Mouse (Mus musculus): ENCODE measurements around the gene Vapa. TPM values are rescaled to one million over a fixed set of nuclear protein-coding genes. Genes with fewer than 3 reads are reported as not detected.

Vapa gene
- total and polyA plus RNA-seq, 3 experiments: 56.7 to 507 (median 85.3) TPM

GRCm38 (mm10) chr17:65642578-65642991, 29.2 kb upstream of the Vapa start:
- no peak for DNase-seq (ENCODE audit: low read depth, low spot score)
- Histone ChIP-seq H3K79me2 (ENCODE audit: control insufficient read depth, insufficient read depth, low read length, poor library complexity) (no peaks in the 10 kb centered on the region), H3K27ac (ENCODE audit: control insufficient read depth, low read depth, low read length) (no peak overlapping the region), H3K9ac (ENCODE audit: control insufficient read depth, low read depth, low read length, poor library complexity, severe bottlenecking) (no peak overlapping the region), H3K9me3 (replicated peaks; ENCODE audit: insufficient read depth, low read length) (no peaks in the 10 kb centered on the region), H3K4me1 (ENCODE audit: control insufficient read depth in 1 of 2, insufficient read depth in 2 of 2, low read length in 2 of 2) (no peaks in the 10 kb centered on the region), H3K36me3 (ENCODE audit: control insufficient read depth in 1 of 2, insufficient read depth in 2 of 2, low read length in 2 of 2) (no peaks in the 10 kb centered on the region), H3K27me3 (ENCODE audit: control insufficient read depth in 1 of 2, insufficient read depth in 2 of 2, low read length in 2 of 2) (peaks cover 0 to 2% of the 10 kb centered on the region in 2 experiments; a peak in 1 of 4 replicates), H3K4me3 (ENCODE audit: control insufficient read depth in 1 of 2, insufficient read depth in 1 of 2, low read depth in 2 of 2, low read length in 2 of 2) (no peak overlapping the region)
- TF ChIP-seq CHD2 (IDR thresholded peaks at IDR 0.05; ENCODE audit: low read length) (no peak), USF1 (IDR thresholded peaks at IDR 0.05; ENCODE audit: low read depth, low read length) (no peak), GATA1 (IDR thresholded peaks at IDR 0.05; ENCODE audit: low read depth, low read length) (no peak), EP300 (IDR thresholded peaks at IDR 0.05; ENCODE audit: low read depth in 1 of 2, low read length in 2 of 2) (no peak), TCF12 (IDR thresholded peaks at IDR 0.05; ENCODE audit: low read depth, low read length) (no peak), CHD1 (IDR thresholded peaks at IDR 0.05; ENCODE audit: low read depth, low read length) (no peak), NELFE (IDR thresholded peaks at IDR 0.05; ENCODE audit: low read depth, low read length) (no peak), MXI1 (IDR thresholded peaks at IDR 0.05; ENCODE audit: low read depth, low read length) (no peak), MAFK (IDR thresholded peaks at IDR 0.05; ENCODE audit: borderline replicate concordance, low read depth, low read length) (no peak), NRF1 (IDR thresholded peaks at IDR 0.05; ENCODE audit: insufficient read depth, low read depth, low read length, poor library complexity, severe bottlenecking) (no peak), MYC (IDR thresholded peaks at IDR 0.05; ENCODE audit: low read depth, low read length) (no peak), BHLHE40 (IDR thresholded peaks at IDR 0.05; ENCODE audit: borderline replicate concordance, low read depth, low read length) (no peak)

GRCm38 (mm10) chr17:65641734-65642218, 28.4 kb upstream of the Vapa start, which contains the start of gene Txndc2:
TSS of gene Txndc2 (minus strand) at chr17:65642168.
- Histone ChIP-seq H3K27ac (ENCODE audit: control insufficient read depth, low read depth, low read length) (no peak within 1 kb of the TSS), H3K36me3 (ENCODE audit: control insufficient read depth in 1 of 2, insufficient read depth in 2 of 2, low read length in 2 of 2) (no peaks in the 10 kb centered on the region), H3K4me1 (ENCODE audit: control insufficient read depth in 1 of 2, insufficient read depth in 2 of 2, low read length in 2 of 2) (no peaks in the 10 kb centered on the region), H3K9ac (ENCODE audit: control insufficient read depth, low read depth, low read length, poor library complexity, severe bottlenecking) (no peak within 1 kb of the TSS), H3K4me3 (ENCODE audit: control insufficient read depth in 1 of 2, insufficient read depth in 1 of 2, low read depth in 2 of 2, low read length in 2 of 2) (no peak within 1 kb of the TSS), H3K79me2 (ENCODE audit: control insufficient read depth, insufficient read depth, low read length, poor library complexity) (no peaks in the 10 kb centered on the region), H3K9me3 (replicated peaks; ENCODE audit: insufficient read depth, low read length) (no peaks in the 10 kb centered on the region), H3K27me3 (ENCODE audit: control insufficient read depth in 1 of 2, insufficient read depth in 2 of 2, low read length in 2 of 2) (peaks cover 0 to 2% of the 10 kb centered on the region in 2 experiments; a peak in 1 of 4 replicates)
- peak; percentile 25 for DNase-seq (ENCODE audit: low read depth, low spot score)
- TF ChIP-seq USF1 (IDR thresholded peaks at IDR 0.05; ENCODE audit: low read depth, low read length): no peak
- no peak for TF ChIP-seq TAL1 (IDR thresholded peaks at IDR 0.05; ENCODE audit: low read length)
- no peak for TF ChIP-seq TBP (IDR thresholded peaks at IDR 0.05; ENCODE audit: low read depth, low read length)
- TF ChIP-seq CHD2 (IDR thresholded peaks at IDR 0.05; ENCODE audit: low read length): no peak
- no peak for TF ChIP-seq KAT2A (conservative IDR thresholded peaks at IDR 0.05; ENCODE audit: low read depth, low read length)
- no peak for TF ChIP-seq MYC (IDR thresholded peaks at IDR 0.05; ENCODE audit: low read depth, low read length)
- TF ChIP-seq NELFE (IDR thresholded peaks at IDR 0.05; ENCODE audit: low read depth, low read length): no peak
- no peak for TF ChIP-seq BHLHE40 (IDR thresholded peaks at IDR 0.05; ENCODE audit: borderline replicate concordance, low read depth, low read length)
- TF ChIP-seq USF2 (IDR thresholded peaks at IDR 0.05; ENCODE audit: borderline replicate concordance in 1 of 2, insufficient read depth in 1 of 2, low read depth in 1 of 2, low read length in 2 of 2): no peak
